Mouse (Mus musculus) testis, adult 2 months (tissue): Measurements from ENCODE around the gene B3galnt2.

Experiments used
- CTCF ChIP-seq: fragments of 200-500 bp; IDR thresholded peaks from 2 replicates; pipeline ENCODE4 v1.5.1; 2012; ENCODE audit warnings: low read depth, mild to moderate bottlenecking, inconsistent platforms, low read length, moderate library complexity; ENCODE audit not compliant: control insufficient read depth, insufficient read depth, insufficient replicate concordance
- POLR2A ChIP-seq: fragments of 200-500 bp; IDR thresholded peaks from 2 replicates; pipeline ENCODE4 v1.6.1; 2012; ENCODE audit warnings: low read depth, mild to moderate bottlenecking, inconsistent platforms, low read length, moderate library complexity; ENCODE audit not compliant: control insufficient read depth

- no peak for TF ChIP-seq POLR2A
- no peak for TF ChIP-seq CTCF
These were observed 90.3 kb downstream of the B3galnt2 start for GRCm38 (mm10) chr13:14044521-14044920.
